Comparison of ENCODE assay signal across 9 mouse cellular contexts in the genomic region with DNA sequence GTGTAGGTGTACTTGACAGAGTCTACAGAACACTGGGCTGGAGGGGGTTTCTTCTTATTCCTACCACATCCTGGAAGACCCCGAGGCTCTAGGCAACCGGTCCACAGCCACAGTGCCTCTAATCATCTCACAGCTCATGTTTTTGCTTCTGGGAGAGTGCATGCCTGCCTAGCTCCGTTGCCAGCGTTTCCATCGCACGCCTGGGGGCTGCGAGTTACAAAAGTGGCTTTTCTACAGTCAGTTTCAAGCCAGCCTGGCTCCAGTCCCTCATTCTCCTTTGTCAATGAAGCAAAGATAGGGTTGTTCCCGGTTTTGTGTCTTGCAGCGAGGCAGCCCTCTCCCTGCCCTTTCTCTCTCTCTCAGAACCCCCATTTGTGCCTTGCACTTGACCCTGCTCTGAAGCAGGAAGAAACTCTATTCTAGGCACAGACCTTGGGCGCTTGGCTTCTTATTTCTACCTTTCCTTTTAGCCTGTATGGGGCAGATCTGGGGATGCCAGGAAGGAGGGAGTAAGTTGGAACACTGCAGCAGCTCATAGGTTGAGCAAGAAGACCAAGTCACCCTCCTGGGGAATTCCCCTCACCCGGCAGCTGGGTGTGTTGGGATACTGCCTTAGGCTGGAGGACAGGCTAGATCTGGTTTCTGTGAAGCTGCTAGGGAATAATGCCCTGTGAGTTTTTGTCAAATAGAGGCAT. TPM values are rescaled to one million over a fixed set of nuclear protein-coding genes. Genes with fewer than 3 reads are reported as not detected.
A peak's percentile ranks its signal among the peaks of the same experiment; 100 is the strongest.
DNase-seq lines count a peak whose midpoint lies in the region; ATAC-seq and TF ChIP-seq lines count a peak whose summit lies in the region.
"Had no signal": no experiment of that assay in that cellular context is flagged by ENCODE, and none has a peak within 500 bp of the region (broad histone marks: within the 10 kb centered on the region; RNA-seq: fewer than 3 reads in every experiment).

No protein-coding gene starts in this region.

- no peak overlapping the region for H3K4me2 ChIP-seq in hindbrain, embryonic 11.5 days (replicated peaks; ENCODE audit: low read depth, low read length)
- peak overlapping the region; percentile 71 for H3K4me2 ChIP-seq in CH12.LX (ENCODE audit: insufficient read depth, low read depth, poor library complexity, severe bottlenecking)
- H3K4me2 ChIP-seq: liver, embryonic 12.5 days had no signal

- no peaks in the 10 kb centered on the region for H3K27me3 ChIP-seq in hindbrain, embryonic 10.5 days (ENCODE audit: insufficient read depth, poor library complexity, severe bottlenecking)
- no peaks in the 10 kb centered on the region for H3K27me3 ChIP-seq in hindbrain, embryonic 11.5 days (ENCODE audit: control insufficient read depth, insufficient read depth, low read length)
- no peaks in the 10 kb centered on the region for H3K27me3 ChIP-seq in CH12.LX (replicated peaks)
- 0 out of 2 replicates have a peak, but pooled peaks cover 3% of the 10 kb centered on the region for H3K27me3 ChIP-seq in limb, embryonic 10.5 days (ENCODE audit: low read depth, poor library complexity, severe bottlenecking)
- H3K27me3 ChIP-seq: liver, embryonic 12.5 days had no signal

- peaks cover 18% of the 10 kb centered on the region for H3K4me1 ChIP-seq in hindbrain, embryonic 10.5 days (replicated peaks)
- H3K4me1 ChIP-seq in hindbrain, embryonic 11.5 days (replicated peaks; ENCODE audit: control insufficient read depth, insufficient read depth, low read length), result no peaks in the 10 kb centered on the region
- peaks cover 3 to 17% of the 10 kb centered on the region in 2 experiments; a peak in 3 of 4 replicates for H3K4me1 ChIP-seq in CH12.LX (ENCODE audit: control insufficient read depth in 1 of 2, insufficient read depth in 2 of 2)
- peaks cover 24% of the 10 kb centered on the region for H3K4me1 ChIP-seq in limb, embryonic 10.5 days

- no peak for TF ChIP-seq RAD21 in CH12.LX (IDR thresholded peaks at IDR 0.05; ENCODE audit: low read depth, low read length)

- in situ Hi-C loops in CH12.LX (cut with MboI; ENCODE audit: low pct_ligation_motif_present, low pct_unique_long_range_greater_than_20kb, low sequenced_read_pairs), result no loop called here

- no peaks in the 10 kb centered on the region; the same call in 1 of the 2 replicates for H3K9me3 ChIP-seq in hindbrain, embryonic 10.5 days
- no peaks in the 10 kb centered on the region for H3K9me3 ChIP-seq in hindbrain, embryonic 11.5 days (ENCODE audit: control insufficient read depth, low read length)
- peaks cover 5% of the 10 kb centered on the region for H3K9me3 ChIP-seq in CH12.LX (replicated peaks; ENCODE audit: low read length)
- no peaks in the 10 kb centered on the region for H3K9me3 ChIP-seq in limb, embryonic 10.5 days (replicated peaks)
- H3K9me3 ChIP-seq: liver, embryonic 12.5 days had no signal

- no peak overlapping the region for H3K9ac ChIP-seq in hindbrain, embryonic 11.5 days (ENCODE audit: low read depth, low read length)
- H3K9ac ChIP-seq in CH12.LX (ENCODE audit: insufficient read depth, low read depth), result no peak overlapping the region
- H3K9ac ChIP-seq: liver, embryonic 12.5 days had no signal

- H3K27ac ChIP-seq in hindbrain, embryonic 10.5 days, result peak overlapping the region; percentile 1; the same call in 1 of the 2 replicates
- H3K27ac ChIP-seq in hindbrain, embryonic 11.5 days (ENCODE audit: low read depth, low read length), result no peak overlapping the region
- H3K27ac ChIP-seq in CH12.LX (ENCODE audit: insufficient read depth, low read depth), result no peak overlapping the region
- H3K27ac ChIP-seq in limb, embryonic 10.5 days, result peak overlapping the region; percentile 67
- H3K27ac ChIP-seq: liver, embryonic 12.5 days had no signal

- TF ChIP-seq CTCF in CH12.LX (conservative IDR thresholded peaks at IDR 0.05 in 1 of 2, IDR thresholded peaks at IDR 0.05 in 1 of 2; ENCODE audit: low read depth in 2 of 2, low read length in 2 of 2), result no peak
- no peak for TF ChIP-seq CTCF in brain, embryonic 14.5 days (IDR thresholded peaks at IDR 0.05; ENCODE audit: borderline replicate concordance, extremely low read depth, insufficient read depth, insufficient read length)

- WGBS in hindbrain, embryonic 10.5 days, result 51% methylated on average over 11 of the region's 11 CpGs
- WGBS in hindbrain, embryonic 11.5 days, result 54% methylated on average over 11 of the region's 11 CpGs
- WGBS in limb, embryonic 10.5 days, result 65% methylated on average over 11 of the region's 11 CpGs

- dilution Hi-C loops in CH12.LX (cut with MboI; ENCODE audit: extremely low pct_ligation_motif_present, extremely low pct_unique_long_range_greater_than_20kb, low sequenced_read_pairs), result no loop called here

- H3K36me3 ChIP-seq in hindbrain, embryonic 10.5 days, result no peaks in the 10 kb centered on the region
- H3K36me3 ChIP-seq in hindbrain, embryonic 11.5 days (ENCODE audit: control insufficient read depth, insufficient read depth, low read length), result no peaks in the 10 kb centered on the region
- H3K36me3 ChIP-seq in CH12.LX (replicated peaks in 1 of 2; ENCODE audit: control insufficient read depth in 1 of 2, insufficient read depth in 1 of 2, low read length in 1 of 2), result no peaks in the 10 kb centered on the region
- H3K36me3 ChIP-seq in limb, embryonic 10.5 days, result no peaks in the 10 kb centered on the region
- H3K36me3 ChIP-seq: liver, embryonic 12.5 days had no signal

- no peaks in the 10 kb centered on the region for H3K79me2 ChIP-seq in CH12.LX (replicated peaks; ENCODE audit: control insufficient read depth, extremely low read depth, insufficient read depth, poor library complexity, severe bottlenecking)

- no peak for TF ChIP-seq POLR2A in CH12.LX (IDR thresholded peaks at IDR 0.05; ENCODE audit: low read depth, low read length)
- no peak for TF ChIP-seq POLR2A in brain, embryonic 14.5 days (IDR thresholded peaks at IDR 0.05; ENCODE audit: borderline replicate concordance, extremely low read depth, insufficient read depth, insufficient read length, poor library complexity, severe bottlenecking)

- no peak for DNase-seq in hindbrain, embryonic 10.5 days (ENCODE audit: low spot score)
- no peak for DNase-seq in hindbrain, embryonic 11.5 days (ENCODE audit: low spot score)
- DNase-seq in CH12.LX (ENCODE audit: extremely low read depth), result peak; percentile 44
- peak; percentile 54 for DNase-seq in brain, embryonic 14.5 days (ENCODE audit: low read depth)
- no peak for DNase-seq in limb, embryonic 10.5 days (ENCODE audit: low spot score)
- no peak for DNase-seq in cerebellum, postnatal 14 days
- no peak for DNase-seq in cerebellum, adult 8-10 months
- no peak for DNase-seq in thymus, postnatal 0 days (ENCODE audit: low spot score)

- TF ChIP-seq EP300 in CH12.LX (IDR thresholded peaks at IDR 0.05; ENCODE audit: low read length), result no peak

- H3K4me3 ChIP-seq in hindbrain, embryonic 10.5 days, result no peak overlapping the region
- no peak overlapping the region for H3K4me3 ChIP-seq in hindbrain, embryonic 11.5 days (ENCODE audit: low read depth, low read length)
- H3K4me3 ChIP-seq in CH12.LX (replicated peaks in 1 of 3; ENCODE audit: low read depth in 2 of 3, low read length in 2 of 3, poor library complexity in 1 of 3), result no peak overlapping the region
- H3K4me3 ChIP-seq in limb, embryonic 10.5 days, result no peak overlapping the region
- H3K4me3 ChIP-seq: liver, embryonic 12.5 days had no signal

- ATAC-seq in hindbrain, embryonic 11.5 days (ENCODE audit: low FRiP score), result no peak
- ATAC-seq: liver, embryonic 12.5 days had no signal

TF ChIP-seq in CH12.LX, 34 proteins besides CTCF, POLR2A, EP300 and RAD21:
- TF ChIP-seq RCOR1 (conservative IDR thresholded peaks at IDR 0.05; ENCODE audit: low read depth, low read length) (no peak), MXI1 (IDR thresholded peaks at IDR 0.05; ENCODE audit: low read depth, low read length) (no peak), CHD2 (IDR thresholded peaks at IDR 0.05; ENCODE audit: low read length) (no peak), SIN3A (IDR thresholded peaks at IDR 0.05; ENCODE audit: low read length) (no peak), GABPA (IDR thresholded peaks at IDR 0.05; ENCODE audit: insufficient replicate concordance, low read depth, low read length) (no peak), UBTF (IDR thresholded peaks at IDR 0.05; ENCODE audit: low read depth, low read length) (no peak), JUND (conservative IDR thresholded peaks at IDR 0.05; ENCODE audit: low read depth, low read length) (no peak), NELFE (IDR thresholded peaks at IDR 0.05; ENCODE audit: low read depth, low read length) (no peak), NRF1 (IDR thresholded peaks at IDR 0.05; ENCODE audit: low read depth, low read length) (no peak), MEF2A (IDR thresholded peaks at IDR 0.05; ENCODE audit: borderline replicate concordance, low read depth, low read length) (no peak), MAZ (IDR thresholded peaks at IDR 0.05; ENCODE audit: low read depth, low read length) (no peak), POLR2AphosphoS2 (IDR thresholded peaks at IDR 0.05; ENCODE audit: low read depth, low read length) (no peak), MAFK (IDR thresholded peaks at IDR 0.05; ENCODE audit: insufficient replicate concordance, low read length) (no peak), ZKSCAN1 (IDR thresholded peaks at IDR 0.05; ENCODE audit: borderline replicate concordance, low read depth, low read length) (no peak), USF1 (IDR thresholded peaks at IDR 0.05; ENCODE audit: low read depth, low read length) (no peak), E2F4 (IDR thresholded peaks at IDR 0.05; ENCODE audit: insufficient replicate concordance, low read depth, low read length) (no peak), ZMIZ1 (IDR thresholded peaks at IDR 0.05; ENCODE audit: low read depth, low read length) (no peak), TCF12 (IDR thresholded peaks at IDR 0.05; ENCODE audit: low read depth, low read length) (no peak)

RNA-seq across cellular contexts. Expression of a gene that starts 37.4 kb away (rescaled TPM):
- 40.2 and 62.9 TPM in 2 replicates for polyA plus RNA-seq in hindbrain, embryonic 10.5 days (2016; fragmentation: Nextera tagmentation; extraction: Ambion mirVana)
- polyA plus RNA-seq in hindbrain, embryonic 11.5 days (2014; fragmentation: Nextera tagmentation; extraction: Ambion mirVana), result 53.0 and 53.8 TPM in 2 replicates
- 25.4 and 25.7 TPM in 2 replicates for total RNA-seq in CH12.LX (2012; rRNA removed)
- total RNA-seq in CH12.LX (2014; rRNA removed), result 42.6 and 46.5 TPM in 2 replicates
- 27.4 and 27.8 TPM in 2 replicates for polyA plus RNA-seq in CH12.LX (2012; ENCODE audit: insufficient read length, low read depth)
- polyA plus RNA-seq in brain, embryonic 14.5 days (2012; rRNA removed), result 48.7 and 67.4 TPM in 2 replicates
- polyA plus RNA-seq in limb, embryonic 10.5 days (2016; fragmentation: Nextera tagmentation; extraction: Ambion mirVana), result 58.5 and 67.8 TPM in 2 replicates
- 33.1 and 37.4 TPM in 2 replicates for polyA plus RNA-seq in thymus, postnatal 0 days (2015; fragmentation: Nextera tagmentation; extraction: Ambion mirVana)

Comparison
In these comparisons a context has a peak if more than half of its experiments do, and no peak if none do; other contexts are left out.
1. H3K27ac ChIP-seq: peak in hindbrain, embryonic 10.5 days (single experiment) and limb, embryonic 10.5 days (single experiment); none in hindbrain, embryonic 11.5 days (single experiment) and CH12.LX (single experiment).
2. DNase-seq: peak in CH12.LX (single experiment) and brain, embryonic 14.5 days (single experiment); none in hindbrain, embryonic 10.5 days (single experiment), hindbrain, embryonic 11.5 days (single experiment), limb, embryonic 10.5 days (single experiment), cerebellum, postnatal 14 days (0 of 2), cerebellum, adult 8-10 months (single experiment) and thymus, postnatal 0 days (single experiment).